Mouse (Mus musculus): Measurements from ENCODE around the gene Epha1. TPM values are rescaled to one million over a fixed set of nuclear protein-coding genes. Genes with fewer than 3 reads are reported as not detected.

Gene Epha1
- polyA plus RNA-seq, 1 experiment from 2014 or later = not detected

DNA sequence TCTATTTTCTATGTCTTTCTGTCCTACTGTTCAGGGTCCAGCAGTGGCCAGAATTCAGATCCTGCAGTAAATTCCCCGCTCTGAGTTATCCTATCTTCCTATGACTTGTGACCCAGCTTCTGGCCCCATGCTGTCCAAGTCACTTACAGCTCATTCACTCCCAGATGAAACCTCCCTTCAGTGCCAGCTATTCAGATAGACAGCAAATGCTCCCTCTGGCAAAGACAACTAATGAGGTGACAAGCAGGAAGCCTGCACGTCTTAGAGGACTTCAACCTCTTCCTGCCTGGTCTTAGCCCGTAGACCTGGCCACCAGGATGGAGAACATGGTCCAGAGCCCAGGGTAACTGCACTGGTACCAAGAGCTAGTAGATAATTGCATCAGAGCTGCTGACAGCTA, 10.1 kb downstream of the Epha1 start:
- Histone ChIP-seq H3K79me2 (ENCODE audit: inconsistent target) (no peaks in the 10 kb centered on the region), H3K36me3 (ENCODE audit: inconsistent target) (peaks cover 27% of the 10 kb centered on the region), H3K27ac (no peak overlapping the region), H3K4me3 (ENCODE audit: inconsistent target) (no peak overlapping the region)
- WGBS (ENCODE audit: missing documents) = 45% methylated on average over 3 of the region's 3 CpGs

DNA sequence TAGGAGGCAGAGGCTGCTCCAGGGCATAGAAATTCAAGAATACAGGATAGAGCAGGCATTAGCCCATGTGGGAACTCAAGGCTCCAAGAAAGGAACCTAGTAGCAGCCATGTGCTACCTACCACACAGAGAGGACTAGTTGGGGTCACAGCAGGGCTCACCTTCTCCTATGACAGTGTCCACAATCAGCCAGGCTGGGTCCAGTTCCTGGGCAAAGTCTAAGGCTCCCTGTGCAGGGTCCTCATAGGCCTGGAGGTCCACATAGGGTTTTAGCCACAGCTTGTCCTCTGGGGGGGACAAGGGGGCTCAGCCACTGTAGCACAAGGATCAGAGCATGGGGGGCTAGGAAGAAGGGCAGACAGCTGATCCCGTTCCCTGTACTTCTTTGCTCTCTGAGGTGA, 10.6 kb downstream of the Epha1 start:
- H3K27ac ChIP-seq = no peak overlapping the region
- H3K4me3 ChIP-seq (ENCODE audit: inconsistent target) = no peak overlapping the region
- H3K79me2 ChIP-seq (ENCODE audit: inconsistent target) = no peaks in the 10 kb centered on the region
- 88% methylated on average over 1 of the region's 1 CpGs for WGBS (ENCODE audit: missing documents)
- peaks cover 31% of the 10 kb centered on the region for H3K36me3 ChIP-seq (ENCODE audit: inconsistent target)

DNA sequence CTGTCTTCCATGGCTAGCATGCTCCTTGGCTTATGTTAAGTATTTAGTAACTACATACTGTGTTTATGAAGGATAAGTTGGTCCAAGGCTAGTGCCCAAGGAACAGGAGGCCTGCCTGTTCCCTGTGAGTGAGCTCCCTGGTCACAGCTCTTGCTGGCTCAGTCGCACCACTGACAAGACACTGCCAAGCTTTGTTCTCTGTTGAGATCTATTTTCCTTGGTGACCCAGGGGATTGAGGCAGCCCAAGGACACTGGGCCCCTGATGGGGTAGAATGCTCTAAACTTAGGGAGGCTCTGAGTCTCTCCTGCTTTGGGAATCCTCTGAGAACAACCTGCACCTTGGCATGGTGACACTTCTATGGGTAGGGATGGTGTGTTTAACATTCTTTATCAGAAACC, 11.0 kb downstream of the Epha1 start:
- Histone ChIP-seq H3K36me3 (ENCODE audit: inconsistent target) (peaks cover 36% of the 10 kb centered on the region), H3K4me3 (ENCODE audit: inconsistent target) (no peak overlapping the region), H3K27ac (no peak overlapping the region), H3K79me2 (ENCODE audit: inconsistent target) (no peaks in the 10 kb centered on the region)
- WGBS (ENCODE audit: missing documents) = 64% methylated on average over 1 of the region's 1 CpGs

DNA sequence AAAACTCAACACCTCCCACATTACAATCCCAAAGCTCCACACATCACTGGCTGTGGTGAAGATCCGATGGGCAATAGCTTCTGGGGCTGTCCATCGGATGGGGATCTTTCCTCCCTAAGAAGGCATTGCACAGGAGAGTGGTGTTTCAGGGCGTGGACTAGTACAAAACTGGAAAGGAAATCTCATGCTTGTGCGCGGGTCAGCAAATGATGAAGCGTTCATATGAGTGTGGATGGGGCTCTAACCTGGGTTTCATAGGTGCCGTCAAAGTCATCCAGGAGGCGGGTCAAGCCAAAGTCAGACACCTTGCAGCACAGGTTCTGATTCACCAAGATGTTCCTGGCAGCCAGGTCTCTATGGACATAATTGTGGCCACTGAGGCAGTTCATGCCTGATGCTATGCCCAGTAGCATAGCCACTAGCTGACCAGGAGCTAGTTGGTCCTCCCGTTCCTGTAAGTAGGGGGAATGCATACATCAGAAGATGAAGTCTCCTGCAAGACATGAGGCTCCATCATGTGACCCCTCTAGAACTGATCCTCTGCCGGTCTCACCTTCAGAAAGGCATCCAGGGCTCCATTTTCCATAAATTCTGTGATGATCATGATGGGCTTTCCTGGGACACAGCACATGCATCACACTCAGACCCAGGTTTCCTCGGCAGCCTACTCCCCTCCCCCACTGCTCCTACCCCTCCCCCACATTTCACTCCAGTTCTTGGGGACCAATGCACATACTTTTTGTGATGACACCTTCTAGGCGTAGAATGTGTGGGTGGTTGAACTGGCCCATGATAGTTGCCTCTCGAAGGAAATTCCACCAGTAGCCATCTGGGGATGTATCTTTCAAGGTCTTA, 11.8 kb downstream of the Epha1 start:
- Histone ChIP-seq H3K27ac (no peak overlapping the region), H3K79me2 (ENCODE audit: inconsistent target) (no peaks in the 10 kb centered on the region; the same call in 1 of the 2 replicates), H3K36me3 (ENCODE audit: inconsistent target) (peaks cover 44% of the 10 kb centered on the region), H3K4me3 (ENCODE audit: inconsistent target) (no peak overlapping the region)
- 91% methylated on average over 11 of the region's 13 CpGs for WGBS (ENCODE audit: missing documents)

DNA sequence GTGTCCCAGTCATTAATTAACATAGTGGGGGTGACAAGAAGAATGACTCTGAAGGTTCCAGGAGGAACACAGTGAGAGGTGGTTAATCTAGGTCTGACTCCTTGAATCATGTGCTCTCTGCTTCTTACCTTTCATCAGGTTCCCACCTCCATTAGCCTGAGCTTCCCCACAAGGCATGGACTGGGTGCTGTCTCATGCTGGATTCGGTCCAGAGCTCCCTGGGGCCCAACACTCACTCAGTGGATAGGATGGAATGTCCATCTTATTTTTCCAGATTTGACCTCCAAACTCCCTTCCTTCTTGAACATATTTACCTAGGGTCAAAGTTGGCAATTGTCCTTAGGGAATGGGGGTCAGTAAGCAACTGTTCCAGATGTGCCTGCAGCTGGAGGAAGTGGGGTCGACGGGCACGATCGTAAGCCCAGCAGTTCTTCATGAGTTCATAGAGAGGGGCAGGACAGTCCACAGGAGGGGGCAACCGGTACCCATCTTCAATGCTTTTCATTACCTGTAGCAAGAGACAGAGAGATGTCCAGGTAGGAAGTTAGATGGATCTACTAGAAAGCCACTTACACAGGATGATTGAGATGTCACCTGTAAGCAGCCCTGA, 12.7 kb downstream of the Epha1 start:
- 93% methylated on average over 6 of the region's 6 CpGs for WGBS (ENCODE audit: missing documents)

DNA sequence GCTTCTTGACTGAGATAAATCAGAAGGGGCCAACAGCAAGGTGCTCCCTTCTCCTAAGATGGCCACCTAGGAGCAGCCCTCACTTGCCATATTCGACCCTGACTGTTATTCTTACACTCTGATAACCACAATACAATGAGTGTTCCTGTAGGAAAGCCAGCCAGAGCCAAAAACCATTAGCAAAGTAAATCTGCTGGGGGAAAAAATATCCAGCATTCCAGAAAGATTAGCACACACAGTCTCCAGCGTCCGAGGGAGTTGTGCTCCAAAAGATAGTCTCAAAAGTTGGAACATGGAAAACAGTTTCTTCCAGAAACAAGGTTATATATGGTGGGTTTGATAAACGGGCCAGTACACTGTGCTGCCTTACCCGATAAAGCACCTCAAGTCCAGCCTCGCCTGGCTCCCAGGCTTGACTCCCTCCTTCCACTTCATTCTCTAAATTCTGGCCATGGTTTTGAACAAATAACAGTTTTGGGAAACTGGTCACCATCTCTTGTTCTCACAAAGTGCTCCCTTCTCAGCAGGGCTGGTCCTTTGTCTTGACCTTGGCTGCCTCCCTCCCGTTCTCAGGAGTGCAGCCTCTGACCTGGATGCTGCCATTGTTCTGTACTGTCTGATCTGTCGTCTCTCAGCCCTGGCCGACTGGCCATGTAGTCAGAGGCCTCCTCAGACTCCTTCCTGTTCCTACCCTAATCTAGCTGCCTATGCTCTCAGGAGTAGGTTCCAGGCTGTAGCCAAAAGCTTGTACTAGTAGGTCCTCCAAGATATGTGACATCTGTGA, 13.5 kb downstream of the Epha1 start:
- no peak overlapping the region for H3K27ac ChIP-seq
- peaks cover 59% of the 10 kb centered on the region for H3K36me3 ChIP-seq (ENCODE audit: inconsistent target)
- no peak overlapping the region for H3K4me3 ChIP-seq (ENCODE audit: inconsistent target)
- 88% methylated on average over 9 of the region's 9 CpGs for WGBS (ENCODE audit: missing documents)
- peaks cover 6% of the 10 kb centered on the region; the same call in 1 of the 2 replicates for H3K79me2 ChIP-seq (ENCODE audit: inconsistent target)

More for the DNA sequence above, 12.7 kb downstream of the Epha1 start:
- Histone ChIP-seq H3K27ac (no peak overlapping the region), H3K4me3 (ENCODE audit: inconsistent target) (no peak overlapping the region), H3K79me2 (ENCODE audit: inconsistent target) (no peaks in the 10 kb centered on the region; the same call in 1 of the 2 replicates), H3K36me3 (ENCODE audit: inconsistent target) (peaks cover 53% of the 10 kb centered on the region)

DNA sequence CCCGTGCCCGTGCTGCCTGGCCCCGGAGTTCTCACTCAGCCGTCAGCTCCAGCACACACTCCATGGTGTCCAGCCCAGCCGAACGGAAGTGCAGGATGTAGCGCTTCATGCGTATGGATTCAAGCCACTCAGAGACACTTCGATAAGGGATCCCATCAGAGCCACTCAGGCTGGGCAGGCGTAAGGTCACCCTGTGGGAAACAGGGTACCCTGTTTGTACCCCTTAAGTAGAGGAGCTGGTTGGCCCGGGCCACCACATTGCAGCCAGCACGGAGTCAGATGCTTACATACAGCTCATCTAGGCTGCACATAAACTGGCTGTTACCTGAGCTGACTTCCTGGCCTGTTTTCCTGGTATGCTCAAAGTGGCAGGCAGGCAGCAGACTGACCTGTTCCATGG, 14.2 kb downstream of the Epha1 start:
- Histone ChIP-seq H3K4me3 (ENCODE audit: inconsistent target) (no peak overlapping the region), H3K79me2 (ENCODE audit: inconsistent target) (peaks cover 9% of the 10 kb centered on the region; the same call in 1 of the 2 replicates), H3K36me3 (ENCODE audit: inconsistent target) (peaks cover 59% of the 10 kb centered on the region), H3K27ac (no peak overlapping the region)
- 97% methylated on average over 12 of the region's 12 CpGs for WGBS (ENCODE audit: missing documents)

DNA sequence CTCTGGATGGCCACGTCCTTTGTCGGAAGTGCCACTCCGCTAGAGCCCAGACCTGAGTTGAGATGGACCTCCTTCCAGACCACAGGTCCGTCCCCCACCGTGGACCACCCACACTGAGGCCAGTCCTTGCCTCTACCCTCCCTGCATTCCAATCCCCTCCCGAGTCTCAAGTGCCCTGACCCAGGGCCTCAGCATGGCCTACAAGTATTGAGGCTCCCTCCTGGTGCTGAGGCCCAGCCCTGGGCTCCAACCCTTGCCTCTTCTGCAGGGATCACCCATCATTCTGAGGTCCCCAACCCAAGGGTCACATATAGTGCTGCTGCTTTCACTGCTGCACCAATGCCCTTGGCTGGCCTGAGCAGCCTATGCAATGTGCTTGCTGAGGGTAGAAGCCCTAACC, 15.2 kb downstream of the Epha1 start:
- Histone ChIP-seq H3K36me3 (ENCODE audit: inconsistent target) (peaks cover 59% of the 10 kb centered on the region), H3K4me3 (ENCODE audit: inconsistent target) (no peak overlapping the region), H3K27ac (no peak overlapping the region), H3K79me2 (ENCODE audit: inconsistent target) (peaks cover 9% of the 10 kb centered on the region; the same call in 1 of the 2 replicates)
- 88% methylated on average over 6 of the region's 6 CpGs for WGBS (ENCODE audit: missing documents)

DNA sequence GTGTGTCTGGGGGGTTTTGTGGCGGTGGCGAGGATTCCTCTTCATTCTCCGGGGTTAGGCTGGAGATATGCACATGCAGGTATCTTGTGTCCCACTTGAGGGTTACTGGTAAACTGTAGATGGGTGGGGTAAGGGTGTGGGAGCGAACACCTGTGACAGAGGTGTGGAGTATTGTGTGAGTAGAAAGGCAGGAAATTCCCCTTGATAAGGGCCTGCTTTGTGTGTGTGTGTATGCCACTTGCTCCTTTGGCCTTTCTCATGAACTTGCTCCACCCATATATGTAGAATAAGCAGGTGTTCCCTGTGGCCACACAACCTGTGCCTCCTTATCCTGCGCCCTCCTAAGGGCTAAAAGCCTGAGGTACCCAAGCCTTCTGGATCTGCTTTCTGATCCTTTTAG, 16.2 kb downstream of the Epha1 start:
- Histone ChIP-seq H3K27ac (no peak overlapping the region), H3K4me3 (ENCODE audit: inconsistent target) (no peak overlapping the region), H3K79me2 (ENCODE audit: inconsistent target) (peaks cover 11% of the 10 kb centered on the region; the same call in 1 of the 2 replicates), H3K36me3 (ENCODE audit: inconsistent target) (peaks cover 59% of the 10 kb centered on the region)
- WGBS (ENCODE audit: missing documents) = 100% methylated on average over 5 of the region's 5 CpGs

DNA sequence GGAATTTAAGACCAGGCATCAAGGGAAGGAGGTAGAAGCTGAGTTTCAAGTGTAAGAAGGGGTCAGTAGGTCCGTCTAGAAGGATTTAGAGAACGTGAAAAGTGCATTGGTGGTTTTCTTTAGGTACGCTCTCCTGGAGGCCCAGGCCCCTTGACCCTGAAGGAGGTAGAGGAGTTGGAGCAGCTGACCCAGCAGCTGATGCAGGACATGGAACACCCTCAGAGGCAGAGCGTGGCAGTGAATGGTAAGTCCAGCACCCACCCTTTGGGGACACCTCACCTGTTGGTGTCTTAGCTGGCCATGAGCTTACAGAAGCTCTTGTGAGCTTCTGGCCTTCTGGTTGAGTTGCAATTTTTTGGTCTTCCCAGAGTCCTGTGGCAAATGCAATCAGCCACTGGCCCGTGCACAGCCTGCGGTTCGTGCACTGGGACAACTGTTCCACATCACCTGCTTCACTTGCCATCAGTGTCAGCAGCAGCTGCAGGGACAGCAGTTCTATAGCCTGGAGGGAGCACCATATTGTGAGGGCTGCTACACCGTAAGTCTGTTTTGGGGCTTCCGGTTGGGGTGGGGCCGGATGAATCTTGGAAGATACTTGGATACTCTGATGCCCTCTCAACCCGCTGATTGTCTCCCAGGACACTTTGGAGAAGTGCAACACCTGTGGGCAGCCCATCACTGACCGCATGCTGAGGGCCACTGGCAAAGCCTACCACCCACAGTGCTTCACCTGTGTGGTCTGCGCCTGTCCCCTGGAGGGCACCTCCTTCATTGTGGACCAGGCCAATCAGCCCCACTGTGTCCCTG, 17.1 kb downstream of the Epha1 start:
- no peak overlapping the region for H3K4me3 ChIP-seq (ENCODE audit: inconsistent target)
- H3K27ac ChIP-seq = no peak overlapping the region
- peaks cover 59% of the 10 kb centered on the region for H3K36me3 ChIP-seq (ENCODE audit: inconsistent target)
- peaks cover 20% of the 10 kb centered on the region for H3K79me2 ChIP-seq (ENCODE audit: inconsistent target)
- WGBS (ENCODE audit: missing documents) = 92% methylated on average over 13 of the region's 13 CpGs

DNA sequence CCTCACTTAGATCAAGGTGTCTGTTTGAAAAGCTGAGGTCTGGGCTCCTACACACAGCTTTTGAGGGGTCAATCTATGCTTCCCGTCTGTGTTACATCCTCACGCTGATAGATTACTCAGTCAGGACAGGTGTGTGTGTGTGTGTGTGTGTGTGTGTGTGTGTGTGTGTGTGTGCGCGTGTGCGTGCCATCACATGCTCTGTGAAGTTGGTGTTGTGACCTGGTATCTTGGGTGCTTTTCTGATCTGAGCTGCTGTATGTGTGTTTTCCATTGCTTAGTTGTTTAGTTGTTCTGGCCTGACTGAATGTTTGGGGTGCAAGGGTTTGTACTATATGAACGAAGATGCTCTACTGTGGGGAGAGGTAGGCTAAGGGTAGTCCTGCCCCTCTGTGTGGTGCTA, 17.7 kb downstream of the Epha1 start:
- Histone ChIP-seq H3K27ac (no peak overlapping the region), H3K79me2 (ENCODE audit: inconsistent target) (peaks cover 26% of the 10 kb centered on the region), H3K36me3 (ENCODE audit: inconsistent target) (peaks cover 56% of the 10 kb centered on the region), H3K4me3 (ENCODE audit: inconsistent target) (no peak overlapping the region)
- 92% methylated on average over 6 of the region's 6 CpGs for WGBS (ENCODE audit: missing documents)

DNA sequence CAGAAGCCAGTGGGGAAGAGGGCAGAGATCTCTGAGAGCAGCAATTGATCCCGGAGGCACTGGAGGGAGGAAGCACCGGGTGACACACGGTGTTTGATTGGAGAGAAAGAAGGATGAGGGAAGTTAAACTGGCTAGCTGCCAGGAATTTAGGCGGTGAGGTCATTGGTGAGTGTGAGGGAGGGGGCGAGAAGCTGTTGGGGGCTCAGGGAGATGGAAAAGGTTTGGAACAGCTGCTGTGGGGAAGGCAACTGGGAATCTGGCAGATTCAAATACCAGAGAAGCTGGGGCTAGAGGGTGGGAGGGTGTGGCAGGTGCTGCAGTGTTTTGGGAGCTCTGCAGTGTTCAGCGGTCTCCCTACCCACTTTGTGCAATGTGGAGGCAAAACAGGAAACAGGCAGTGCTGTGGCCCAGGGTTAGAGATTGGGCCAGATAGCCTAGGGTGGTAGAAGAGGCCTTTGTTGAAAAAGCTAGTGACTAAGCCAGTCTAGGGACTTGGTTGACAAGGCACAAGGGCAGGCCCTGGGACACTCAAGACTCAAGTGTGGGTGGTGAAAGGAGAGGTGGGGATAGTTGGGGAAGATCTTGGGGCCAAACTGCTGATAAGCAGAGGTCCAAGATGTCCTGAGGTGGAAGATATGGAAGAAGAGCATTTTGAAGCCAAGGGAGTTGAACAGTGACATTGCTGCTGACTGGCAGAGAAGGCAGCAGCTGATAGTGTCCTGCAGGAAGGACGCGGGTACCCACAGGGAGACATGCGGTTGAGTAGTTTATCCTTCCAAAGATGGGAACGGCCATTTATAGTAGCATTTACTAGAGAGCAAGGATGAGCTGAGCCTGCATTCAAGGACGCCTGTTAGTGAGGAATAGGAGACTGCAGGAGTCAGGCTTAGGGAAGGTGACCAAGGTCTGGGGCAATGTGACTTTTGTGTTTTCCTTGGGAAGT, 18.7 kb downstream of the Epha1 start:
- Histone ChIP-seq H3K36me3 (ENCODE audit: inconsistent target) (peaks cover 46% of the 10 kb centered on the region), H3K27ac (peak overlapping the region; percentile 81), H3K79me2 (ENCODE audit: inconsistent target) (peaks cover 29% of the 10 kb centered on the region), H3K4me3 (ENCODE audit: inconsistent target) (no peak overlapping the region)
- 15% methylated on average over 11 of the region's 11 CpGs for whole genome bisulfite sequencing (ENCODE audit: missing documents)

DNA sequence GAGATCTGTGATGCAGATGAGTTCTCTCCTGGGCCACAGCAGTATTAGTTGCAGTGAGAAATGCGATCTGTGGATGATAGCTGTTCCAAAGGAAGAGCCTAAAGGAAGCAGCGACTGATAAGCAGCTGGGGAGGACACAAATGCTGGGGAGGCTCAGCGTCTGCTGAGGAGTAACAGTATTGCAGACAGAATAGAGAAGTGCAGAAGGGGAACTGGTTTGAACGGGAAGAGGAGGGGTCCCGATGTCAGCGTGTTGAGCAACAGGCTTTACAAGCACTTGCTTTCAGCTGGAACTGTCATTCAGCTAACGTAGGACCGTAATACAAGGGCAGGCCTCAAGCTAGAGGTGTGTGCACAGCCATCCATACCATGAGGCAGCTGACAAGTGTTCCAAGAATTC, 19.9 kb downstream of the Epha1 start:
- Histone ChIP-seq H3K36me3 (ENCODE audit: inconsistent target) (peaks cover 35% of the 10 kb centered on the region), H3K4me3 (ENCODE audit: inconsistent target) (no peak overlapping the region), H3K79me2 (ENCODE audit: inconsistent target) (peaks cover 29% of the 10 kb centered on the region), H3K27ac (peak overlapping the region; percentile 81)
- 0% methylated on average over 8 of the region's 8 CpGs for WGBS (ENCODE audit: missing documents)
